In the genomic region with DNA sequence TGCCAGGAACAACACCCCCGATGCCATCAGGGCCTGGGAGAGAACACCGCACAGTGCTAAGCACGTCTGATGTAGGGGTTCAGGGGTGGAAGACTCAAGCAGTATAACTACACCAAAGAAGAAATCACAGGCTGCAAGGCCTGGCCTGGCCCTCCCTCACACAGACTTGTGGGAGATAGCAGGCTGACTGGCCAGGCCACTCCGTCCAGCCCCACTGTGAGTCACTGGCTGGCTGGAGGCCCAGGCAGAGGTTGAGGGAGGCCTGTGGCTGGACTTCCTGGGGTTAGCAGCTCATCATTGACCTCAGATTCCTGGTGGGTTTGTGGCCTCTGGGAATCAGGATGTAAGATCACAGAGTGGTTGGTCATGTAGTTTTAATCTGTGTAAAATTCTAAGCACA, we compare ENCODE assay signal across 8 mouse cellular contexts. TPM values are rescaled to one million over a fixed set of nuclear protein-coding genes. Genes with fewer than 3 reads are reported as not detected.
DNase-seq lines count a peak whose midpoint lies in the region; ATAC-seq and TF ChIP-seq lines count a peak whose summit lies in the region.

No protein-coding gene starts in this region.

- no peak overlapping the region for H3K4me2 ChIP-seq in kidney, embryonic 16.5 days (replicated peaks; ENCODE audit: low read depth, low read length)

- peak overlapping the region; percentile 56; the same call in 1 of the 2 replicates for H3K9ac ChIP-seq in heart, adult 2 months (ENCODE audit: low read depth, low read length)
- peak overlapping the region; percentile 19; the same call in 1 of the 2 replicates for H3K9ac ChIP-seq in kidney, embryonic 16.5 days (replicated peaks; ENCODE audit: low read length)

- intact Hi-C loops in heart, adult 2 months (cut with DNase I) = loop anchor here (2.0 kb wide), 1 partner anchor 23 kb away; a partner anchor contains a TSS

- H3K27ac ChIP-seq in heart, adult 2 months = peak overlapping the region; percentile 83
- H3K27ac ChIP-seq in kidney, embryonic 16.5 days (ENCODE audit: low read length) = peak overlapping the region; percentile 73

- TF ChIP-seq EP300 in heart, adult 2 months (IDR thresholded peaks at IDR 0.05; ENCODE audit: insufficient read depth, low read depth, low read length) = peak; percentile 60; the same call in 1 of the 2 replicates

- H3K4me1 ChIP-seq in heart, adult 2 months (ENCODE audit: control insufficient read depth, insufficient read depth, low read length) = peaks cover 16% of the 10 kb centered on the region
- H3K4me1 ChIP-seq in kidney, embryonic 16.5 days (ENCODE audit: insufficient read depth, low read length) = peaks cover 53% of the 10 kb centered on the region

- H3K27me3 ChIP-seq in heart, adult 2 months (ENCODE audit: control insufficient read depth, insufficient read depth, low read length) = no peaks in the 10 kb centered on the region
- H3K27me3 ChIP-seq in kidney, embryonic 16.5 days (ENCODE audit: insufficient read depth, low read length) = no peaks in the 10 kb centered on the region

- H3K4me3 ChIP-seq in heart, adult 2 months = no peak overlapping the region
- no peak overlapping the region for H3K4me3 ChIP-seq in kidney, embryonic 16.5 days (ENCODE audit: low read length)

- peak; percentile 37; the same call in 1 of the 2 replicates for TF ChIP-seq POLR2A in heart, adult 2 months (IDR thresholded peaks at IDR 0.05; ENCODE audit: insufficient read depth, low read depth, low read length)

- 20% methylated on average over 4 of the region's 4 CpGs for WGBS in heart, adult 2 months
- WGBS in kidney, embryonic 16.5 days = 53% methylated on average over 4 of the region's 4 CpGs

- no peaks in the 10 kb centered on the region for H3K79me2 ChIP-seq in heart, adult 2 months (replicated peaks; ENCODE audit: control insufficient read depth, insufficient read depth, low read length)

- peak; percentile 49 to 50 for DNase-seq in cerebellum, adult 18-20 months
- DNase-seq in cerebellum, adult 11 months = no peak
- peak; percentile 92 for DNase-seq in adrenal gland, adult 8-10 months
- peak; percentile 93 to 94 for DNase-seq in heart, adult 2 months
- DNase-seq in ovary, postnatal 14 days (ENCODE audit: low spot score) = peak; percentile 81
- DNase-seq in thymus, postnatal 36 days = no peak

- no peaks in the 10 kb centered on the region for H3K9me3 ChIP-seq in kidney, embryonic 16.5 days (ENCODE audit: low read length)

- H3K36me3 ChIP-seq in heart, adult 2 months (ENCODE audit: control insufficient read depth, insufficient read depth, low read length) = no peaks in the 10 kb centered on the region
- H3K36me3 ChIP-seq in kidney, embryonic 16.5 days (ENCODE audit: insufficient read depth, low read length) = no peaks in the 10 kb centered on the region

- peak; percentile 79 for ATAC-seq in kidney, embryonic 16.5 days (ENCODE audit: low FRiP score, low TSS enrichment)
- no peak for ATAC-seq in frontal cortex, adult (ENCODE audit: low TSS enrichment)

- no peak for TF ChIP-seq CTCF in heart, adult 2 months (IDR thresholded peaks at IDR 0.05)

RNA-seq across cellular contexts. Expression of a gene that starts 22.9 kb away (rescaled TPM):
- total RNA-seq in adrenal gland, adult 8-10 months (2022) = 10 to 100 TPM; 15.2 to 31.0 (median 22.8) TPM
- total RNA-seq in heart, adult 2 months (2021) = 10 to 100 TPM; 73.5 to 84.7 TPM
- polyA plus RNA-seq in heart, adult 2 months (2012; rRNA removed) = 68.7 and 112 TPM in 2 replicates
- polyA plus RNA-seq in kidney, embryonic 16.5 days (2015; fragmentation: Nextera tagmentation; extraction: Ambion mirVana) = 82.7 and 92.4 TPM in 2 replicates

RNA-seq across cellular contexts. Expression of a gene that starts 59.5 kb away (rescaled TPM):
- 1 to 10 TPM; 2.1 to 7.3 (median 4.7) TPM for total RNA-seq in adrenal gland, adult 8-10 months (2022)
- total RNA-seq in heart, adult 2 months (2021) = under 1 TPM; 0.41 to 0.47 TPM
- 1.3 and 1.8 TPM in 2 replicates for polyA plus RNA-seq in heart, adult 2 months (2012; rRNA removed)
- 11.8 and 12.2 TPM in 2 replicates for polyA plus RNA-seq in kidney, embryonic 16.5 days (2015; fragmentation: Nextera tagmentation; extraction: Ambion mirVana)

Comparison
In these comparisons a context has a peak if more than half of its experiments do, and no peak if none do; other contexts are left out.
1. DNase-seq: peak in cerebellum, adult 18-20 months (2 of 2), adrenal gland, adult 8-10 months (single experiment), heart, adult 2 months (2 of 2) and ovary, postnatal 14 days (single experiment); none in cerebellum, adult 11 months (single experiment) and thymus, postnatal 36 days (0 of 2).